Mouse (Mus musculus): ENCODE measurements around the gene Nrip2. TPM values are rescaled to one million over a fixed set of nuclear protein-coding genes. Genes with fewer than 3 reads are reported as not detected.

The Nrip2 gene
- polyA plus RNA-seq, 1 experiment from 2014 or later, result 5.5 TPM

GRCm38 (mm10) chr6:128460729-128461503, 61.8 kb downstream of the Nrip2 start:
- no peaks in the 10 kb centered on the region for H3K9me3 ChIP-seq (replicated peaks; ENCODE audit: control insufficient read depth, low read length)
- H3K4me2 ChIP-seq (ENCODE audit: low read depth, low read length), result no peak overlapping the region
- H3K9ac ChIP-seq (ENCODE audit: low read length), result no peak overlapping the region
- no peaks in the 10 kb centered on the region for H3K27me3 ChIP-seq (ENCODE audit: control insufficient read depth, insufficient read depth, low read length)
- no peak overlapping the region for H3K4me3 ChIP-seq (replicated peaks; ENCODE audit: low read length)
- WGBS, result 79% methylated on average over 14 of the region's 14 CpGs
- no peak for ATAC-seq (ENCODE audit: insufficient read depth, low FRiP score)
- no peak overlapping the region for H3K27ac ChIP-seq (ENCODE audit: low read length)
- H3K4me1 ChIP-seq (ENCODE audit: control insufficient read depth, insufficient read depth, low read length), result no peaks in the 10 kb centered on the region
- no peaks in the 10 kb centered on the region for H3K36me3 ChIP-seq (ENCODE audit: control insufficient read depth, insufficient read depth, low read length)

- no peak overlapping the region for H3K4me3 ChIP-seq (replicated peaks; ENCODE audit: low read length)
- H3K4me2 ChIP-seq (ENCODE audit: low read depth, low read length), result no peak overlapping the region
- H3K27me3 ChIP-seq (ENCODE audit: control insufficient read depth, insufficient read depth, low read length), result no peaks in the 10 kb centered on the region
- no peak overlapping the region for H3K27ac ChIP-seq (ENCODE audit: low read length)
- no peaks in the 10 kb centered on the region for H3K4me1 ChIP-seq (ENCODE audit: control insufficient read depth, insufficient read depth, low read length)
- no peaks in the 10 kb centered on the region for H3K36me3 ChIP-seq (ENCODE audit: control insufficient read depth, insufficient read depth, low read length)
- no peak for ATAC-seq (ENCODE audit: insufficient read depth, low FRiP score)
- H3K9ac ChIP-seq (ENCODE audit: low read length), result no peak overlapping the region
- H3K9me3 ChIP-seq (replicated peaks; ENCODE audit: control insufficient read depth, low read length), result no peaks in the 10 kb centered on the region
Observed at GRCm38 (mm10) chr6:128461606-128462005, 62.5 kb downstream of the Nrip2 start.

- WGBS, result 80% methylated on average over 4 of the region's 4 CpGs
- no peak overlapping the region for H3K4me3 ChIP-seq (replicated peaks; ENCODE audit: low read length)
- no peak for ATAC-seq (ENCODE audit: insufficient read depth, low FRiP score)
- no peaks in the 10 kb centered on the region for H3K4me1 ChIP-seq (ENCODE audit: control insufficient read depth, insufficient read depth, low read length)
- no peak overlapping the region for H3K9ac ChIP-seq (ENCODE audit: low read length)
- no peaks in the 10 kb centered on the region for H3K9me3 ChIP-seq (replicated peaks; ENCODE audit: control insufficient read depth, low read length)
- no peaks in the 10 kb centered on the region for H3K27me3 ChIP-seq (ENCODE audit: control insufficient read depth, insufficient read depth, low read length)
- H3K27ac ChIP-seq (ENCODE audit: low read length), result no peak overlapping the region
- no peak overlapping the region for H3K4me2 ChIP-seq (ENCODE audit: low read depth, low read length)
- no peaks in the 10 kb centered on the region for H3K36me3 ChIP-seq (ENCODE audit: control insufficient read depth, insufficient read depth, low read length)
Observed at GRCm38 (mm10) chr6:128464996-128465395, 65.9 kb downstream of the Nrip2 start.

Other genes with a start within 250 kb of the Nrip2 start
- gene Tead4, start 98.5 kb upstream of the Nrip2 start, polyA plus RNA-seq (2015; fragmentation: Nextera tagmentation; extraction: Ambion mirVana), result 0.79 and 2.0 TPM in 2 replicates
- 13.8 TPM in 2 replicates for gene Tulp3, start 43.4 kb upstream of the Nrip2 start, polyA plus RNA-seq (2015; fragmentation: Nextera tagmentation; extraction: Ambion mirVana)
- 86.6 and 93.2 TPM in 2 replicates for gene Rhno1, start 36.4 kb upstream of the Nrip2 start, polyA plus RNA-seq (2015; fragmentation: Nextera tagmentation; extraction: Ambion mirVana)
- 24.3 and 26.4 TPM in 2 replicates for gene Foxm1, start 36.3 kb upstream of the Nrip2 start, polyA plus RNA-seq (2015; fragmentation: Nextera tagmentation; extraction: Ambion mirVana)
- gene Tex52, start 23.8 kb upstream of the Nrip2 start, polyA plus RNA-seq (2015; fragmentation: Nextera tagmentation; extraction: Ambion mirVana), result 0.21 TPM in 2 replicates
- not detected in 2 replicates for gene Gm44596, start 23.8 kb upstream of the Nrip2 start, polyA plus RNA-seq (2015; fragmentation: Nextera tagmentation; extraction: Ambion mirVana)
- 25.0 and 36.4 TPM in 2 replicates for gene Itfg2, start 25.6 kb downstream of the Nrip2 start, polyA plus RNA-seq (2015; fragmentation: Nextera tagmentation; extraction: Ambion mirVana)
- 413 and 416 TPM in 2 replicates for gene Fkbp4, start 39.4 kb downstream of the Nrip2 start, polyA plus RNA-seq (2015; fragmentation: Nextera tagmentation; extraction: Ambion mirVana)
- gene Pzp, start 127.4 kb downstream of the Nrip2 start, polyA plus RNA-seq (2015; fragmentation: Nextera tagmentation; extraction: Ambion mirVana), result 10.9 and 15.0 TPM in 2 replicates
- gene A2ml1, start 182.3 kb downstream of the Nrip2 start, polyA plus RNA-seq (2015; fragmentation: Nextera tagmentation; extraction: Ambion mirVana), result 2.7 and 3.6 TPM in 2 replicates
- not detected in 2 replicates for gene Klrb1a, start 224.2 kb downstream of the Nrip2 start, polyA plus RNA-seq (2015; fragmentation: Nextera tagmentation; extraction: Ambion mirVana)